Mouse (Mus musculus): ENCODE data around the gene Mettl22. TPM values are rescaled to one million over a fixed set of nuclear protein-coding genes. Genes with fewer than 3 reads are reported as not detected.

Gene Mettl22
- total RNA-seq, 2 experiments from 2014 or later = 28.2 to 30.0 TPM

- intact Hi-C loops (cut with DNase I) = no loop called here
- DNase-seq = peak in 1 of 2 experiments; percentile 31
Observed at GRCm38 (mm10) chr16:8504271-8504670, 33.7 kb downstream of the Mettl22 start.

- intact Hi-C loops (cut with DNase I) = loop anchor here (5.0 kb wide), 2 partner anchors 127 to 162 kb away; partner anchors contain the start of genes Carhsp1, Pmm2 and Tmem186
- DNase-seq = no peak
Observed at GRCm38 (mm10) chr16:8509894-8510293, 39.3 kb downstream of the Mettl22 start.

GRCm38 (mm10) chr16:8512830-8513229, 42.2 kb downstream of the Mettl22 start:
- intact Hi-C loops (cut with DNase I) = loop anchor here (5.0 kb wide), 2 partner anchors 124 to 159 kb away; partner anchors contain the start of genes Carhsp1, Pmm2 and Tmem186
- DNase-seq = no peak

- intact Hi-C loops (cut with DNase I) = loop anchor here (5.0 kb wide), 2 partner anchors 124 to 159 kb away; partner anchors contain the start of genes Carhsp1, Pmm2 and Tmem186
- peak; percentile 93 to 94 for DNase-seq
Observed at GRCm38 (mm10) chr16:8513236-8513906, 42.8 kb downstream of the Mettl22 start, which contains the start of gene Abat. TSS of gene Abat (plus strand) at chr16:8513429.

- intact Hi-C loops (cut with DNase I) = loop anchor here (5.0 kb wide), 2 partner anchors 123 to 158 kb away; partner anchors contain the start of genes Carhsp1, Pmm2 and Tmem186
Observed at GRCm38 (mm10) chr16:8514180-8514579, 43.6 kb downstream of the Mettl22 start.

GRCm38 (mm10) chr16:8520525-8520924, 49.9 kb downstream of the Mettl22 start:
- no peak for DNase-seq
- intact Hi-C loops (cut with DNase I) = no loop called here

More at GRCm38 (mm10) chr16:8514180-8514579, 43.6 kb downstream of the Mettl22 start:
- peak; percentile 48 to 65 for DNase-seq

GRCm38 (mm10) chr16:8521322-8521721, 50.7 kb downstream of the Mettl22 start:
- intact Hi-C loops (cut with DNase I) = no loop called here
- DNase-seq = no peak

GRCm38 (mm10) chr16:8523480-8524144, 53.0 kb downstream of the Mettl22 start:
- DNase-seq = peak; percentile 32
- intact Hi-C loops (cut with DNase I) = no loop called here

GRCm38 (mm10) chr16:8524163-8524847, 53.7 kb downstream of the Mettl22 start:
- intact Hi-C loops (cut with DNase I) = no loop called here
- no peak for DNase-seq

GRCm38 (mm10) chr16:8525293-8525692, 54.7 kb downstream of the Mettl22 start:
- DNase-seq = no peak
- intact Hi-C loops (cut with DNase I) = no loop called here

GRCm38 (mm10) chr16:8525877-8526276, 55.3 kb downstream of the Mettl22 start:
- intact Hi-C loops (cut with DNase I) = no loop called here
- no peak for DNase-seq

GRCm38 (mm10) chr16:8529389-8529788, 58.8 kb downstream of the Mettl22 start:
- intact Hi-C loops (cut with DNase I) = no loop called here
- no peak for DNase-seq

GRCm38 (mm10) chr16:8530018-8530417, 59.4 kb downstream of the Mettl22 start:
- no peak for DNase-seq
- intact Hi-C loops (cut with DNase I) = no loop called here

GRCm38 (mm10) chr16:8532461-8532860, 61.9 kb downstream of the Mettl22 start:
- intact Hi-C loops (cut with DNase I) = no loop called here
- no peak for DNase-seq

- DNase-seq = no peak
- intact Hi-C loops (cut with DNase I) = no loop called here
Observed at GRCm38 (mm10) chr16:8532894-8533293, 62.3 kb downstream of the Mettl22 start.

- DNase-seq = no peak
- intact Hi-C loops (cut with DNase I) = no loop called here
Observed at GRCm38 (mm10) chr16:8533477-8533876, 62.9 kb downstream of the Mettl22 start.

- no peak for DNase-seq
Observed at GRCm38 (mm10) chr16:8534466-8535200, 64.0 kb downstream of the Mettl22 start.

GRCm38 (mm10) chr16:8535411-8535810, 64.8 kb downstream of the Mettl22 start:
- DNase-seq = peak; percentile 25 to 37
- intact Hi-C loops (cut with DNase I) = no loop called here

More at GRCm38 (mm10) chr16:8534466-8535200, 64.0 kb downstream of the Mettl22 start:
- intact Hi-C loops (cut with DNase I) = no loop called here

GRCm38 (mm10) chr16:8539150-8539865, 68.7 kb downstream of the Mettl22 start:
- intact Hi-C loops (cut with DNase I) = no loop called here
- no peak for DNase-seq
